Mouse (Mus musculus): ENCODE measurements around the gene Tmprss11d. TPM values are rescaled to one million over a fixed set of nuclear protein-coding genes. Genes with fewer than 3 reads are reported as not detected.

Gene Tmprss11d
- polyA plus RNA-seq, 1 experiment from 2014 or later: not detected

DNA sequence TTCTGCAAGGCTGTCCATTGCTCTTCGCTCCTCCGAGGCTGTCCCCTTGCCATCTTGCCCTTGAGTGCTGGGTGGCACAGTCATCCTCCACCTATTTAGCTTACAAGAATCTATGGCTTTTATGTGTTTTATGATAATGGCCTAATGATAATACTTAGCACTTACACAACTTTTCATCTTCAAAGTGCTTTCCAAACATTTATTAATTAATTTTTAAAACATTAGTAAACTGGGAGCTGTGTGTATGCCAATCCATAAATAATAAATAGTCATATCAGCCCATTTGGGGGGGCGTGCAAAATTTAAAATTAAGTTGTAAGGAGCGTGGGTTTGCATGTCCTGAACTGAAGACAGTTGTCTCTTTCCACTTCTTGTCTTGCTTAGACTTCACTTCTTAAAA lies 84.0 kb downstream of the Tmprss11d start, which contains the start of gene Tmprss11c:
Tmprss11c (minus strand) TSS at position 101 of the 400 bp plus-strand sequence.
- WGBS: 84% methylated on average over 4 of the region's 4 CpGs
- H3K36me3 ChIP-seq (ENCODE audit: control insufficient read depth, insufficient read depth): no peaks in the 10 kb centered on the region
- no peaks in the 10 kb centered on the region for H3K27me3 ChIP-seq (replicated peaks; ENCODE audit: control insufficient read depth, insufficient read depth, low read length)
- no peak within 1 kb of the TSS for H3K4me3 ChIP-seq (ENCODE audit: low read depth, low read length)
- H3K4me1 ChIP-seq (replicated peaks; ENCODE audit: control insufficient read depth, insufficient read depth, low read length): no peaks in the 10 kb centered on the region
- ATAC-seq: no peak
- H3K27ac ChIP-seq (ENCODE audit: low read depth, low read length): no peak within 1 kb of the TSS
- no peak within 1 kb of the TSS for H3K9ac ChIP-seq (ENCODE audit: low read depth, low read length)
- H3K4me2 ChIP-seq (replicated peaks; ENCODE audit: low read depth): no peak within 1 kb of the TSS
- TF ChIP-seq CTCF (IDR thresholded peaks at IDR 0.05; ENCODE audit: low read depth): no peak
- H3K9me3 ChIP-seq (ENCODE audit: control insufficient read depth): no peaks in the 10 kb centered on the region

Other genes with a start within 250 kb of the Tmprss11d start
- gene Uba6, start 200.6 kb downstream of the Tmprss11d start, polyA plus RNA-seq (2015; fragmentation: Nextera tagmentation; extraction: Ambion mirVana): 4.9 and 5.2 TPM in 2 replicates
- not detected in 2 replicates for gene Gnrhr, start 175.5 kb downstream of the Tmprss11d start, polyA plus RNA-seq (2015; fragmentation: Nextera tagmentation; extraction: Ambion mirVana)
- gene Tmprss11c, start 84.1 kb downstream of the Tmprss11d start, polyA plus RNA-seq (2015; fragmentation: Nextera tagmentation; extraction: Ambion mirVana): not detected in 2 replicates
- 0.07 TPM in 1 of 2 replicates, not detected in the other for gene Tmprss11a, start 95.6 kb upstream of the Tmprss11d start, polyA plus RNA-seq (2015; fragmentation: Nextera tagmentation; extraction: Ambion mirVana)
- not detected in 2 replicates for gene Tmprss11g, start 145.2 kb upstream of the Tmprss11d start, polyA plus RNA-seq (2015; fragmentation: Nextera tagmentation; extraction: Ambion mirVana)

All from intestine, postnatal 0 days (tissue).